Mouse (Mus musculus) heart, adult 2 months (tissue): ENCODE data around the gene Wwox. TPM values are rescaled to one million over a fixed set of nuclear protein-coding genes. Genes with fewer than 3 reads are reported as not detected.
A peak's percentile ranks its signal among the peaks of the same experiment; 100 is the strongest.

Source experiments
- DNase-seq, 2 experiments: peaks; one replicate each; pipeline ENCODE4 v3.0.0; 2021
- H3K27ac ChIP-seq: fragments of 200-600 bp; 2 replicates; pipeline ENCODE4 v1.8.1; 2022
- H3K27me3 ChIP-seq: fragments of 200-500 bp; 2 replicates; pipeline ENCODE4 v1.6.1; 2012; ENCODE audit warnings: mild to moderate bottlenecking, low read length, inconsistent platforms, mixed read lengths; ENCODE audit not compliant: control insufficient read depth, insufficient read depth
- H3K36me3 ChIP-seq: fragments of 200-500 bp; 2 replicates; pipeline ENCODE4 v1.6.1; 2012; ENCODE audit warnings: low read length, inconsistent platforms; ENCODE audit not compliant: control insufficient read depth, insufficient read depth
- H3K4me1 ChIP-seq: fragments of 200-500 bp; 2 replicates; pipeline ENCODE4 v1.6.1; 2011; ENCODE audit warnings: low read length; ENCODE audit not compliant: control insufficient read depth, insufficient read depth
- H3K4me3 ChIP-seq: fragments of 200-600 bp; 2 replicates; pipeline ENCODE4 v1.8.1; 2022
- H3K79me2 ChIP-seq: fragments of 200-500 bp; replicated peaks from 2 replicates; pipeline ENCODE4 v1.6.1; 2012; ENCODE audit warnings: mild to moderate bottlenecking, inconsistent platforms, low read length, moderate library complexity, mixed read lengths; ENCODE audit not compliant: control insufficient read depth, insufficient read depth
- H3K9ac ChIP-seq: fragments of 200-500 bp; 2 replicates; pipeline ENCODE4 v1.6.1; 2012; ENCODE audit warnings: low read depth, mild to moderate bottlenecking, control low read depth, inconsistent platforms, low read length, mixed read lengths
- CTCF ChIP-seq: fragments of 200-600 bp; IDR thresholded peaks from 2 replicates; pipeline ENCODE4 v1.8.1; 2022; ENCODE audit warnings: antibody characterized with exemption, mild to moderate bottlenecking, moderate library complexity
- EP300 ChIP-seq: fragments of 200-500 bp; IDR thresholded peaks from 2 replicates; pipeline ENCODE4 v1.6.1; 2011; ENCODE audit warnings: low read depth, low read length, control low read depth; ENCODE audit not compliant: insufficient read depth
- POLR2A ChIP-seq: fragments of 200-500 bp; IDR thresholded peaks from 2 replicates; pipeline ENCODE4 v1.6.1; 2011; ENCODE audit warnings: mild to moderate bottlenecking, low read depth, low read length, control low read depth; ENCODE audit not compliant: insufficient read depth
- WGBS: fragments of 180-500 bp; shearing (Covaris S2); methylation state at CpG from one replicate; pipeline ENCODE4 v1.1.7; 2018; 5-methylcytosine and 5-hydroxymethylcytosine counted together
- intact Hi-C: fragments of 180-260 bp; cut with DNase I; formaldehyde crosslinking; loops from one replicate; pipeline ENCODE4 v1.15.1; 2025
- polyA plus RNA-seq: library from polyadenylated mRNA; depleted of rRNA; stranded (reverse); fragments of >200 nt; gene quantifications from 2 replicates; pipeline ENCODE4 v1.2.3, GENCODE M21; 2012
- total RNA-seq, 2 experiments: library from RNA; stranded (reverse); gene quantifications; 2 replicates each; pipeline ENCODE4 v1.2.3; 2021

Wwox gene
- total and polyA plus RNA-seq, 3 experiments, result 3.3 to 4.6 (median 4.6) TPM

DNA sequence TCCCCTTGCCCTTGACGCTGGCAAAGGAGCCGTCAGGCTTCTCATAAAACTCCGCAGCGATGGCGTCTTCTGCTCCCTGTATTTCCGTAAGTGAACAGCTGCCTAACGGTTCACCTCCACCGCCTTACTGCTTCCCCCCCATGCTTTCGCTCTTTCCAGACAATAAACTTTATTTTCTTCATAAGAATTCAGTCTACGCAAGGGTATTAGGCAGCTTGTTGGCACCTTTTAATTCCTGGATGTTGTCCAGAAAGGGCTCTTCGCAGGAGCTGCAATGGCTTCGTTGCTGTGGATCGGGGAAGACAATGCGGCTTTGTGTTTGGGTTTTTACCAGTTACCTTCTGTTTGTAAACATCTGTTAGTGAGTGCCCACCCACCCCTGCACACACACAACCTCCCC is 211.3 kb downstream of the Wwox start:
- TF ChIP-seq POLR2A (no peak), CTCF (no peak), EP300 (no peak)
- DNase-seq, result no peak
- H3K9ac ChIP-seq, result no peak overlapping the region
- no peak overlapping the region for H3K4me3 ChIP-seq
- 88% methylated on average over 14 of the region's 14 CpGs for WGBS
- intact Hi-C loops, result no loop called here
- no peaks in the 10 kb centered on the region for H3K27me3 ChIP-seq
- no peaks in the 10 kb centered on the region for H3K4me1 ChIP-seq
- H3K27ac ChIP-seq, result no peak overlapping the region
- H3K36me3 ChIP-seq, result no peaks in the 10 kb centered on the region
- no peaks in the 10 kb centered on the region for H3K79me2 ChIP-seq

DNA sequence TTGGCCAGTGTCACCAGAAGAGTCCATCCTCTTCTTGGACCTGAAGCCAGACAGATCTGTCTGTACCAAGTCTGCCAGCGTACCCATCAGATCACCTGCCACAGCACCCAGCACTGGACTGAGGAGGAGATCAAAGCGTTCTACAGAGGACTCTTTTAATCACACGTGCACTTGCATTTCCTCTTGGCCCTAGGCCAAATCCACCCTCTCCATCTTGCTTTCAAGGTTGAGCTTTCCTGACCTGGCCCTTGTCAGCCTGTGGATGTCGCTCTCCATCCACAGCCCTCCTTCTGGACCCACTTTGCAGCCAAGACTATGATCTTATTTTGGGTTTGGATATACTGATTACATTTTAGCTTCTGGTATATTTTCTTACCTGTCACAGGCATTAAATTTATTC is 218.3 kb downstream of the Wwox start:
- DNase-seq, result no peak
- H3K27me3 ChIP-seq, result no peaks in the 10 kb centered on the region
- no peak overlapping the region for H3K27ac ChIP-seq
- intact Hi-C loops, result no loop called here
- H3K9ac ChIP-seq, result no peak overlapping the region
- no peaks in the 10 kb centered on the region for H3K4me1 ChIP-seq
- WGBS, result 49% methylated on average over 4 of the region's 4 CpGs
- H3K4me3 ChIP-seq, result no peak overlapping the region
- no peaks in the 10 kb centered on the region for H3K79me2 ChIP-seq
- no peaks in the 10 kb centered on the region for H3K36me3 ChIP-seq
- TF ChIP-seq POLR2A (no peak), CTCF (no peak), EP300 (no peak)

DNA sequence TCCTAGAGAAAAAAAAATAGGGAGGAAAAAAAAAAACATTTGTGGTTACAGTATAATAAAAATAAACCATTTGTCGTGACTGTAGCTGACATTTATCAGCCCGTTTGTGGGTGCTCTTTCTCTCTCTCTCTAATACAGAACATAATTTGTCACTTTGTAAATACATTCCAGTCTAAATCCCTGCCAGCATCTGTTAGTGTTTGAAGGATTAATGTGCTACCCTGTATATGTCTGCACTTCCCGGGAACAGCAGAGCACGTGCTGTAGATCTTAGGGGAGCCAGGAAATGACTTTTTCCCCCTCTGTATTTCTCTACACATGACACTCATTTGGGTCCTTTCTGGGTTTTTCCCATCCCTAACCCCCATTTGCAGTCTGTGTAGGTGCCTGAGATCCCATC is 219.0 kb downstream of the Wwox start:
- Histone ChIP-seq H3K4me3 (no peak overlapping the region), H3K79me2 (no peaks in the 10 kb centered on the region), H3K9ac (no peak overlapping the region), H3K4me1 (no peaks in the 10 kb centered on the region), H3K36me3 (no peaks in the 10 kb centered on the region), H3K27me3 (no peaks in the 10 kb centered on the region), H3K27ac (no peak overlapping the region)
- DNase-seq, result no peak
- 71% methylated on average over 4 of the region's 4 CpGs for WGBS
- intact Hi-C loops, result no loop called here
- TF ChIP-seq POLR2A (no peak), CTCF (no peak), EP300 (no peak)

DNA sequence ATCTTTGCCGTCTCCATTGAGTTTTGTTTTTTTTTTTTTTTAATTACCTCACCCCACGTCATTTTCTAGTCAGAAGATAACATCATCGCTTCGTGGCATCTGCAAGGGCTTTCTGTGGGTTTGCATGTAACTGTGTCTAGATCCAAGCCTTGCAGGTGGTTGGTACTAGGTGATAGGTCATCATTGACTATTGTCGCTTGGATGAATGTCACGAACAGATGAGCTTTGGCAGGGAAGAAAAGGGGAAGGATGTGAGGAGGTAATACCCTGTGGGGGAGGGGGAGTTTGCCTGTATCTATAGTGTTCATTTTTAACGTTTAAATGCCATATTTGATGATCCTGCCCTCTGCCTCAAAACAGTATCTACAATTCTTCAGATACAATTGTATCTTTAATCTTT is 223.6 kb downstream of the Wwox start:
- 70% methylated on average over 7 of the region's 7 CpGs for WGBS
- no peaks in the 10 kb centered on the region for H3K36me3 ChIP-seq
- H3K27me3 ChIP-seq, result no peaks in the 10 kb centered on the region
- no peak overlapping the region for H3K9ac ChIP-seq
- intact Hi-C loops, result no loop called here
- no peak for DNase-seq
- TF ChIP-seq EP300 (no peak), POLR2A (no peak), CTCF (no peak)
- H3K79me2 ChIP-seq, result no peaks in the 10 kb centered on the region
- H3K4me3 ChIP-seq, result no peak overlapping the region
- H3K4me1 ChIP-seq, result no peaks in the 10 kb centered on the region
- no peak overlapping the region for H3K27ac ChIP-seq

DNA sequence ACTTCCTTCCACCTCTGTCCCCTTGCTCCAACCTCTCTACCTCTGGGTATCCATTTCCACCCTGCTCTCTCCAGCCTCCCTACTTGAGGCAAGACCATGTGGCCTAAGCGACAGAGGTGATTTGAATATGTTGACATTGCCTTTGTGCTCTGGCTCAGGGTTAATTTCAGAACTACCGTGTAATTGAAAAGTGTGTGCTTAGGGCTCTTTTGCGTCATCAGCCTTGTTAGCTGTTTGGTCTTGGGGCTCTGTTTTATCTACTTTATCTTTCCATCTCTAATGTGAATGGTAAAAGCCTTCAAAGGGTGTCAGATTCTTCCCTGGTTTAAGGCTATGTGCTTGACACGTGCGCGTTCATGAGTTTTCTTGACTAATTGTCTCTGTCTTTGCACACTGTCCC is 226.1 kb downstream of the Wwox start:
- Histone ChIP-seq H3K9ac (no peak overlapping the region), H3K27me3 (no peaks in the 10 kb centered on the region), H3K4me1 (no peaks in the 10 kb centered on the region), H3K79me2 (no peaks in the 10 kb centered on the region), H3K36me3 (no peaks in the 10 kb centered on the region), H3K4me3 (no peak overlapping the region), H3K27ac (no peak overlapping the region)
- DNase-seq, result no peak
- WGBS, result 83% methylated on average over 6 of the region's 6 CpGs
- intact Hi-C loops, result no loop called here
- no peak for TF ChIP-seq CTCF
- TF ChIP-seq POLR2A, result no peak
- no peak for TF ChIP-seq EP300

DNA sequence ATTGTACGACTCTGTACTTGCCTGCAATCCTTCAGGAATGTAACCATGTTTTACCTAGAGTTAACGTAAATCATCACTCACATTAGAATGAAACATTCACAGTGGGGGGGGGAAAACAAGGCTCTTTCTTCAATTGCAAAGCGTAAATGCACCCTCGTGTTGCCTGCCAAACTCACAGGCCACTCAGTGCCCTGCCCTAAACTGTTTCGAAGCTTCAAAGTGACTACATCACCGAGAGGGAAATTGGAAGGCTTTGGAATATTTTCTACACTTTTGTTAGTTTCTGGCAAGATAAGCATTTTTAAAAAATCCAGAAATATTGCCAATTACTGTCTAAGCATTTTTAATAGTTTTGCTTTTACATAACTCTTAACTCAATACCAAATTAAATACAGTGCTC is 231.3 kb downstream of the Wwox start:
- 0 out of 2 replicates have a peak, but pooled peaks cover 1% of the 10 kb centered on the region for H3K4me1 ChIP-seq
- DNase-seq, result no peak
- 62% methylated on average over 6 of the region's 6 CpGs for WGBS
- TF ChIP-seq POLR2A, result no peak
- TF ChIP-seq EP300, result no peak
- TF ChIP-seq CTCF, result no peak
- intact Hi-C loops, result no loop called here
- peak overlapping the region; percentile 9; the same call in 1 of the 2 replicates for H3K27ac ChIP-seq
- no peaks in the 10 kb centered on the region for H3K36me3 ChIP-seq
- no peaks in the 10 kb centered on the region for H3K79me2 ChIP-seq
- no peak overlapping the region for H3K4me3 ChIP-seq
- no peaks in the 10 kb centered on the region for H3K27me3 ChIP-seq
- H3K9ac ChIP-seq, result no peak overlapping the region
